Mouse (Mus musculus) kidney, adult 9 months (tissue): ENCODE measurements at regions not wholly inside any gene's neighbourhood (a gene's known extent, or its start where the extent isn't known, plus 50 kb on each side); places are given as distances from the start of the nearest gene placed in this dataset.

Experiments used
- DNase-seq: peaks from one replicate; pipeline ENCODE4 v3.0.0; 2022

- no peak for DNase-seq
Measured at GRCm38 (mm10) chrX:11859396-11859795, 300.8 kb downstream of the Bcor start.

GRCm38 (mm10) chrX:11861119-11861708 is 298.9 kb downstream of the Bcor start:
- DNase-seq: no peak

- peak; percentile 7 for DNase-seq
Measured at GRCm38 (mm10) chrX:11861892-11862291, 298.3 kb downstream of the Bcor start.

- DNase-seq: no peak
Measured at GRCm38 (mm10) chrX:11863106-11863505, 297.0 kb downstream of the Bcor start.

GRCm38 (mm10) chrX:11873913-11874312 is 286.2 kb downstream of the Bcor start:
- DNase-seq: no peak

GRCm38 (mm10) chrX:11876636-11877035 is 283.5 kb downstream of the Bcor start:
- DNase-seq: no peak

GRCm38 (mm10) chrX:11878028-11878427 is 282.1 kb downstream of the Bcor start:
- no peak for DNase-seq

- DNase-seq: no peak
Measured at GRCm38 (mm10) chrX:11880972-11881371, 279.2 kb downstream of the Bcor start.

GRCm38 (mm10) chrX:11883738-11884716 is 276.1 kb downstream of the Bcor start:
- DNase-seq: no peak

GRCm38 (mm10) chrX:11892396-11892795 is 267.8 kb downstream of the Bcor start:
- no peak for DNase-seq

- DNase-seq: no peak
Measured at GRCm38 (mm10) chrX:11893606-11894279, 266.4 kb downstream of the Bcor start.

GRCm38 (mm10) chrX:11894280-11894662 is 265.9 kb downstream of the Bcor start:
- no peak for DNase-seq

- peak; percentile 32 for DNase-seq
Measured at GRCm38 (mm10) chrX:11895396-11895795, 264.8 kb downstream of the Bcor start.

- no peak for DNase-seq
Measured at GRCm38 (mm10) chrX:11898280-11898679, 261.9 kb downstream of the Bcor start.

- no peak for DNase-seq
Measured at GRCm38 (mm10) chrX:11899051-11899450, 261.1 kb downstream of the Bcor start.

- DNase-seq: no peak
Measured at GRCm38 (mm10) chrX:11899914-11900313, 260.2 kb downstream of the Bcor start.

GRCm38 (mm10) chrX:11901791-11902190 is 258.4 kb downstream of the Bcor start:
- DNase-seq: no peak

GRCm38 (mm10) chrX:11903116-11903700 is 256.9 kb downstream of the Bcor start:
- DNase-seq: no peak

GRCm38 (mm10) chrX:11905231-11905630 is 254.9 kb downstream of the Bcor start:
- DNase-seq: no peak

- DNase-seq: no peak
Measured at GRCm38 (mm10) chrX:11907167-11907566, 253.0 kb downstream of the Bcor start.

GRCm38 (mm10) chrX:11915984-11916383 is 244.2 kb downstream of the Bcor start:
- no peak for DNase-seq

- peak; percentile 31 for DNase-seq
Measured at GRCm38 (mm10) chrX:11920231-11920630, 239.9 kb downstream of the Bcor start.

GRCm38 (mm10) chrX:11924639-11925302 is 235.4 kb downstream of the Bcor start:
- DNase-seq: peak; percentile 41
